Mouse (Mus musculus): ENCODE data around the gene Esrrg. TPM values are rescaled to one million over a fixed set of nuclear protein-coding genes. Genes with fewer than 3 reads are reported as not detected.
A peak's percentile ranks its signal among the peaks of the same experiment; 100 is the strongest.

Gene Esrrg
- polyA plus RNA-seq, 1 experiment from 2014 or later = 34.2 TPM

GRCm38 (mm10) chr1:187826869-187827268 lies 218.3 kb downstream of the Esrrg start:
- ATAC-seq (replicated peaks; ENCODE audit: insufficient number of reproducible peaks, low FRiP score, low TSS enrichment) = no peak
- H3K27ac ChIP-seq (ENCODE audit: low read depth, low read length) = no peak overlapping the region
- WGBS (ENCODE audit: insufficient replicate concordance) = 62% methylated on average over 5 of the region's 5 CpGs

GRCm38 (mm10) chr1:187830937-187831336 lies 222.3 kb downstream of the Esrrg start:
- H3K27ac ChIP-seq (ENCODE audit: low read depth, low read length) = no peak overlapping the region
- no peak overlapping the region for H3K4me2 ChIP-seq
- H3K9ac ChIP-seq (ENCODE audit: low read depth, low read length) = no peak overlapping the region
- no peaks in the 10 kb centered on the region for H3K9me3 ChIP-seq (replicated peaks; ENCODE audit: control insufficient read depth, low read length)
- WGBS (ENCODE audit: insufficient replicate concordance) = 90% methylated on average over 7 of the region's 7 CpGs
- no peaks in the 10 kb centered on the region for H3K27me3 ChIP-seq (ENCODE audit: control insufficient read depth, insufficient read depth, low read length)
- no peak for ATAC-seq (replicated peaks; ENCODE audit: insufficient number of reproducible peaks, low FRiP score, low TSS enrichment)
- peaks cover 13% of the 10 kb centered on the region for H3K4me1 ChIP-seq (ENCODE audit: control insufficient read depth, insufficient read depth, low read length)
- no peaks in the 10 kb centered on the region for H3K36me3 ChIP-seq (ENCODE audit: control insufficient read depth, insufficient read depth, low read length)
- no peak overlapping the region for H3K4me3 ChIP-seq (ENCODE audit: low read depth, low read length)

More at GRCm38 (mm10) chr1:187826869-187827268, 218.3 kb downstream of the Esrrg start:
- no peaks in the 10 kb centered on the region for H3K36me3 ChIP-seq (ENCODE audit: control insufficient read depth, insufficient read depth, low read length)
- H3K4me2 ChIP-seq = no peak overlapping the region
- H3K4me1 ChIP-seq (ENCODE audit: control insufficient read depth, insufficient read depth, low read length) = peaks cover 14% of the 10 kb centered on the region
- no peaks in the 10 kb centered on the region for H3K27me3 ChIP-seq (ENCODE audit: control insufficient read depth, insufficient read depth, low read length)
- H3K4me3 ChIP-seq (ENCODE audit: low read depth, low read length) = no peak overlapping the region
- H3K9ac ChIP-seq (ENCODE audit: low read depth, low read length) = no peak overlapping the region
- no peaks in the 10 kb centered on the region for H3K9me3 ChIP-seq (replicated peaks; ENCODE audit: control insufficient read depth, low read length)

- H3K27ac ChIP-seq (ENCODE audit: low read depth, low read length) = no peak overlapping the region
- H3K9me3 ChIP-seq (replicated peaks; ENCODE audit: control insufficient read depth, low read length) = no peaks in the 10 kb centered on the region
- 54% methylated on average over 3 of the region's 3 CpGs for WGBS (ENCODE audit: insufficient replicate concordance)
- no peak overlapping the region for H3K4me2 ChIP-seq
- ATAC-seq (replicated peaks; ENCODE audit: insufficient number of reproducible peaks, low FRiP score, low TSS enrichment) = no peak
- no peaks in the 10 kb centered on the region for H3K27me3 ChIP-seq (ENCODE audit: control insufficient read depth, insufficient read depth, low read length)
- no peak overlapping the region for H3K4me3 ChIP-seq (ENCODE audit: low read depth, low read length)
- H3K4me1 ChIP-seq (ENCODE audit: control insufficient read depth, insufficient read depth, low read length) = peaks cover 11% of the 10 kb centered on the region
- H3K36me3 ChIP-seq (ENCODE audit: control insufficient read depth, insufficient read depth, low read length) = no peaks in the 10 kb centered on the region
- H3K9ac ChIP-seq (ENCODE audit: low read depth, low read length) = no peak overlapping the region
Measured at GRCm38 (mm10) chr1:187832851-187833250, 224.3 kb downstream of the Esrrg start.

- no peaks in the 10 kb centered on the region for H3K27me3 ChIP-seq (ENCODE audit: control insufficient read depth, insufficient read depth, low read length)
- H3K4me1 ChIP-seq (ENCODE audit: control insufficient read depth, insufficient read depth, low read length) = peaks cover 13% of the 10 kb centered on the region
- H3K9me3 ChIP-seq (replicated peaks; ENCODE audit: control insufficient read depth, low read length) = no peaks in the 10 kb centered on the region
- H3K27ac ChIP-seq (ENCODE audit: low read depth, low read length) = no peak overlapping the region
- H3K4me2 ChIP-seq = no peak overlapping the region
- H3K36me3 ChIP-seq (ENCODE audit: control insufficient read depth, insufficient read depth, low read length) = no peaks in the 10 kb centered on the region
- no peak for ATAC-seq (replicated peaks; ENCODE audit: insufficient number of reproducible peaks, low FRiP score, low TSS enrichment)
- H3K4me3 ChIP-seq (ENCODE audit: low read depth, low read length) = no peak overlapping the region
- no peak overlapping the region for H3K9ac ChIP-seq (ENCODE audit: low read depth, low read length)
- WGBS (ENCODE audit: insufficient replicate concordance) = 84% methylated on average over 3 of the region's 3 CpGs
Measured at GRCm38 (mm10) chr1:187834576-187834975, 226.0 kb downstream of the Esrrg start.

- 13% methylated on average over 6 of the region's 6 CpGs for WGBS (ENCODE audit: insufficient replicate concordance)
- no peak overlapping the region for H3K4me3 ChIP-seq (ENCODE audit: low read depth, low read length)
- ATAC-seq (replicated peaks; ENCODE audit: insufficient number of reproducible peaks, low FRiP score, low TSS enrichment) = 0 out of 2 replicates have a peak, but pooled peaks have one; percentile 35
- H3K9me3 ChIP-seq (replicated peaks; ENCODE audit: control insufficient read depth, low read length) = no peaks in the 10 kb centered on the region
- H3K27me3 ChIP-seq (ENCODE audit: control insufficient read depth, insufficient read depth, low read length) = no peaks in the 10 kb centered on the region
- H3K36me3 ChIP-seq (ENCODE audit: control insufficient read depth, insufficient read depth, low read length) = no peaks in the 10 kb centered on the region
- H3K9ac ChIP-seq (ENCODE audit: low read depth, low read length) = no peak overlapping the region; the same call in 1 of the 2 replicates
- H3K27ac ChIP-seq (ENCODE audit: low read depth, low read length) = peak overlapping the region; percentile 94
- peak overlapping the region; percentile 17; the same call in 1 of the 2 replicates for H3K4me2 ChIP-seq
- peaks cover 13% of the 10 kb centered on the region for H3K4me1 ChIP-seq (ENCODE audit: control insufficient read depth, insufficient read depth, low read length)
Measured at GRCm38 (mm10) chr1:187836384-187836783, 227.8 kb downstream of the Esrrg start.

GRCm38 (mm10) chr1:187836876-187837275 lies 228.3 kb downstream of the Esrrg start:
- H3K4me3 ChIP-seq (ENCODE audit: low read depth, low read length) = no peak overlapping the region
- 12% methylated on average over 7 of the region's 7 CpGs for WGBS (ENCODE audit: insufficient replicate concordance)
- ATAC-seq (replicated peaks; ENCODE audit: insufficient number of reproducible peaks, low FRiP score, low TSS enrichment) = peak; percentile 75; the same call in 1 of the 2 replicates
- H3K4me2 ChIP-seq = peak overlapping the region; percentile 17; the same call in 1 of the 2 replicates
- H3K36me3 ChIP-seq (ENCODE audit: control insufficient read depth, insufficient read depth, low read length) = no peaks in the 10 kb centered on the region
- H3K27me3 ChIP-seq (ENCODE audit: control insufficient read depth, insufficient read depth, low read length) = no peaks in the 10 kb centered on the region
- no peaks in the 10 kb centered on the region for H3K9me3 ChIP-seq (replicated peaks; ENCODE audit: control insufficient read depth, low read length)
- peaks cover 13% of the 10 kb centered on the region for H3K4me1 ChIP-seq (ENCODE audit: control insufficient read depth, insufficient read depth, low read length)
- peak overlapping the region; percentile 22; the same call in 1 of the 2 replicates for H3K9ac ChIP-seq (ENCODE audit: low read depth, low read length)
- H3K27ac ChIP-seq (ENCODE audit: low read depth, low read length) = peak overlapping the region; percentile 94

GRCm38 (mm10) chr1:187841629-187842028 lies 233.0 kb downstream of the Esrrg start:
- 60% methylated on average over 8 of the region's 8 CpGs for WGBS (ENCODE audit: insufficient replicate concordance)
- H3K27ac ChIP-seq (ENCODE audit: low read depth, low read length) = no peak overlapping the region
- ATAC-seq (replicated peaks; ENCODE audit: insufficient number of reproducible peaks, low FRiP score, low TSS enrichment) = no peak

GRCm38 (mm10) chr1:187842702-187843101 lies 234.1 kb downstream of the Esrrg start:
- Histone ChIP-seq H3K9ac (ENCODE audit: low read depth, low read length) (no peak overlapping the region), H3K36me3 (ENCODE audit: control insufficient read depth, insufficient read depth, low read length) (no peaks in the 10 kb centered on the region), H3K27me3 (ENCODE audit: control insufficient read depth, insufficient read depth, low read length) (no peaks in the 10 kb centered on the region), H3K4me2 (no peak overlapping the region), H3K27ac (ENCODE audit: low read depth, low read length) (peak overlapping the region; percentile 35; the same call in 1 of the 2 replicates), H3K4me1 (ENCODE audit: control insufficient read depth, insufficient read depth, low read length) (peaks cover 6% of the 10 kb centered on the region; the same call in 1 of the 2 replicates), H3K9me3 (replicated peaks; ENCODE audit: control insufficient read depth, low read length) (no peaks in the 10 kb centered on the region), H3K4me3 (ENCODE audit: low read depth, low read length) (no peak overlapping the region)
- no peak for ATAC-seq (replicated peaks; ENCODE audit: insufficient number of reproducible peaks, low FRiP score, low TSS enrichment)
- 65% methylated on average over 5 of the region's 5 CpGs for WGBS (ENCODE audit: insufficient replicate concordance)

More at GRCm38 (mm10) chr1:187841629-187842028, 233.0 kb downstream of the Esrrg start:
- Histone ChIP-seq H3K9ac (ENCODE audit: low read depth, low read length) (no peak overlapping the region), H3K9me3 (replicated peaks; ENCODE audit: control insufficient read depth, low read length) (no peaks in the 10 kb centered on the region), H3K27me3 (ENCODE audit: control insufficient read depth, insufficient read depth, low read length) (no peaks in the 10 kb centered on the region), H3K4me2 (no peak overlapping the region), H3K36me3 (ENCODE audit: control insufficient read depth, insufficient read depth, low read length) (no peaks in the 10 kb centered on the region), H3K4me3 (ENCODE audit: low read depth, low read length) (no peak overlapping the region), H3K4me1 (ENCODE audit: control insufficient read depth, insufficient read depth, low read length) (peaks cover 8% of the 10 kb centered on the region; the same call in 1 of the 2 replicates)

GRCm38 (mm10) chr1:187854148-187854547 lies 245.6 kb downstream of the Esrrg start:
- Histone ChIP-seq H3K4me3 (ENCODE audit: low read depth, low read length) (no peak overlapping the region), H3K36me3 (ENCODE audit: control insufficient read depth, insufficient read depth, low read length) (no peaks in the 10 kb centered on the region), H3K9me3 (replicated peaks; ENCODE audit: control insufficient read depth, low read length) (no peaks in the 10 kb centered on the region), H3K9ac (ENCODE audit: low read depth, low read length) (no peak overlapping the region), H3K4me1 (ENCODE audit: control insufficient read depth, insufficient read depth, low read length) (no peaks in the 10 kb centered on the region), H3K4me2 (no peak overlapping the region), H3K27ac (ENCODE audit: low read depth, low read length) (no peak overlapping the region), H3K27me3 (ENCODE audit: control insufficient read depth, insufficient read depth, low read length) (no peaks in the 10 kb centered on the region)
- 61% methylated on average over 8 of the region's 8 CpGs for WGBS (ENCODE audit: insufficient replicate concordance)
- ATAC-seq (replicated peaks; ENCODE audit: insufficient number of reproducible peaks, low FRiP score, low TSS enrichment) = no peak

Measured in heart, embryonic 11.5 days (tissue).